8 mouse cellular contexts compared by ENCODE assay signal in the genomic region with DNA sequence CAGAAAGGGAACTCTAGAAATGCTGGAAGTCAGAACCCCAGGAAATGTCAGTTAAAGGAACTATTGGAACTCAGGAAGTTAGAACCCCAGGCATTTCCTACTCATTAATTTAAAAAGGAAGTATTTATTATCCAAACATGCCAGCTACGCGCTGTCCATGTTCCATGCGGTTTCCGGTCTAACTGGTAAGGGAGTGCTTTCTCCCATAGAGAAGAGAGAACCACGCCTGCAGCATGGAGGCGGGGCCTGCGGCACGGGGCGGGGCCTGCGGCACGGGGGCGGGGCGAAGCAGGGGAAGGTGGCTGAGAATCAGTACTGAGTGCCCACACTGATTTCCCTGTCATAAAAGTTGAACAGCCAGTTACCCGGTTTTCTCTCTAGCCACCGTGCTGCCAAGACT. TPM values are rescaled to one million over a fixed set of nuclear protein-coding genes. Genes with fewer than 3 reads are reported as not detected.
DNase-seq lines count a peak whose midpoint lies in the region; ATAC-seq and TF ChIP-seq lines count a peak whose summit lies in the region.

No protein-coding gene starts in this region.

- no peak overlapping the region for H3K9ac ChIP-seq in lung, embryonic 16.5 days (ENCODE audit: low read length)

- ATAC-seq in lung, embryonic 16.5 days (ENCODE audit: low read depth) = peak; percentile 83

- no peaks in the 10 kb centered on the region for H3K9me3 ChIP-seq in embryonic facial prominence, embryonic 10.5 days
- no peaks in the 10 kb centered on the region for H3K9me3 ChIP-seq in lung, embryonic 16.5 days (ENCODE audit: control insufficient read depth, low read length)

- no peak for TF ChIP-seq CTCF in gastrocnemius, adult 2 months (IDR thresholded peaks at IDR 0.05)

- no peak overlapping the region for H3K4me2 ChIP-seq in lung, embryonic 16.5 days (ENCODE audit: low read depth, low read length)

- peaks cover 11% of the 10 kb centered on the region; the same call in 1 of the 2 replicates for H3K4me1 ChIP-seq in embryonic facial prominence, embryonic 10.5 days
- no peaks in the 10 kb centered on the region for H3K4me1 ChIP-seq in lung, embryonic 16.5 days (replicated peaks; ENCODE audit: control insufficient read depth, insufficient read depth, low read length)

- 35% methylated on average over 15 of the region's 15 CpGs for WGBS in embryonic facial prominence, embryonic 10.5 days
- 21% methylated on average over 15 of the region's 15 CpGs for WGBS in lung, embryonic 16.5 days

- H3K36me3 ChIP-seq in embryonic facial prominence, embryonic 10.5 days (replicated peaks) = no peaks in the 10 kb centered on the region
- no peaks in the 10 kb centered on the region for H3K36me3 ChIP-seq in lung, embryonic 16.5 days (ENCODE audit: control insufficient read depth, insufficient read depth, low read length)

- peaks cover 19% of the 10 kb centered on the region for H3K27me3 ChIP-seq in embryonic facial prominence, embryonic 10.5 days (replicated peaks; ENCODE audit: low read depth, poor library complexity, severe bottlenecking)
- H3K27me3 ChIP-seq in lung, embryonic 16.5 days (ENCODE audit: control insufficient read depth, insufficient read depth, low read depth, low read length) = peaks cover 4% of the 10 kb centered on the region

- no peak overlapping the region for H3K4me3 ChIP-seq in gastrocnemius, adult 2 months
- H3K4me3 ChIP-seq in embryonic facial prominence, embryonic 10.5 days = no peak overlapping the region
- no peak overlapping the region for H3K4me3 ChIP-seq in lung, embryonic 16.5 days (ENCODE audit: low read length)

- intact Hi-C loops in gastrocnemius, adult 2 months (cut with DNase I) = no loop called here
- intact Hi-C loops in left cerebral cortex, postnatal 25 days (cut with DNase I) = no loop called here

- peak; percentile 33 for DNase-seq in gastrocnemius, adult 2 months
- DNase-seq in gastrocnemius, postnatal 4 days (ENCODE audit: low spot score in 2 of 2) = no peak
- DNase-seq in embryonic facial prominence, embryonic 10.5 days (ENCODE audit: low spot score) = peak; percentile 44
- DNase-seq in kidney, adult 9 months = peak; percentile 59
- no peak for DNase-seq in left cerebral cortex, postnatal 25 days (ENCODE audit: low spot score in 2 of 2)
- DNase-seq in retina, embryonic 14.5 days (ENCODE audit: low spot score) = no peak
- no peak for DNase-seq in Muller cell, postnatal 12 days (ENCODE audit: inconsistent ontology term)

- H3K27ac ChIP-seq in gastrocnemius, adult 2 months = peak overlapping the region; percentile 49; the same call in 1 of the 2 replicates
- no peak overlapping the region for H3K27ac ChIP-seq in embryonic facial prominence, embryonic 10.5 days (replicated peaks)
- H3K27ac ChIP-seq in lung, embryonic 16.5 days (ENCODE audit: low read length) = 0 out of 2 replicates have a peak overlapping the region, but pooled peaks have one; percentile 6

RNA-seq across cellular contexts. Expression of a gene that starts 6.9 kb away (rescaled TPM):
- total RNA-seq in gastrocnemius, adult 2 months (2021) = not detected
- total RNA-seq in gastrocnemius, postnatal 4 days (2021) = under 1 TPM in 1 of 2 experiments, not detected in 1; 0.17 TPM
- polyA plus RNA-seq in embryonic facial prominence, embryonic 10.5 days (2016; fragmentation: Nextera tagmentation; extraction: Ambion mirVana) = 0.24 and 0.57 TPM in 2 replicates
- 0.08 TPM in 1 of 2 replicates, not detected in the other for polyA plus RNA-seq in lung, embryonic 16.5 days (2015; fragmentation: Nextera tagmentation; extraction: Ambion mirVana)
- total RNA-seq in left cerebral cortex, postnatal 25 days (2021) = 10 to 100 TPM; 75.1 to 81.7 TPM

Comparison
In these comparisons a context has a peak if more than half of its experiments do, and no peak if none do; other contexts are left out.
1. DNase-seq: peak in gastrocnemius, adult 2 months (single experiment), embryonic facial prominence, embryonic 10.5 days (single experiment) and kidney, adult 9 months (single experiment); none in gastrocnemius, postnatal 4 days (0 of 2), left cerebral cortex, postnatal 25 days (0 of 2), retina, embryonic 14.5 days (single experiment) and Muller cell, postnatal 12 days (single experiment).
2. RNA of a gene that starts 6.9 kb away (total RNA-seq): 75.1 to 81.7 TPM in left cerebral cortex, postnatal 25 days; 0.17 TPM in gastrocnemius, postnatal 4 days and not detected in gastrocnemius, adult 2 months; every median in the first group is over 10 times any median in the second.